Mouse (Mus musculus) G1E (cell line): ENCODE results near the gene Oscar. TPM values are rescaled to one million over a fixed set of nuclear protein-coding genes. Genes with fewer than 3 reads are reported as not detected.
A peak's percentile ranks its signal among the peaks of the same experiment; 100 is the strongest.

Source experiments
- ATAC-seq: 2 replicates; pipeline ENCODE4 v1.8.0; 2016; ENCODE audit warnings: mild to moderate bottlenecking; ENCODE audit not compliant: insufficient number of reproducible peaks, poor library complexity, low FRiP score, severe bottlenecking; ENCODE audit errors: extremely low read depth
- DNase-seq: peaks from one replicate; pipeline ENCODE4 v3.0.0; 2012; ENCODE audit warnings: low spot score
- H3K27me3 ChIP-seq: 2 replicates; pipeline ENCODE4 v1.6.1; 2012; ENCODE audit warnings: mild to moderate bottlenecking, low read length, inconsistent platforms; ENCODE audit not compliant: insufficient read depth
- H3K36me3 ChIP-seq: replicated peaks from 2 replicates; pipeline ENCODE3; 2012; ENCODE audit warnings: mild to moderate bottlenecking, inconsistent platforms
- H3K4me1 ChIP-seq: 2 replicates; pipeline ENCODE4 v1.6.1; 2012; ENCODE audit warnings: low read depth, low read length, inconsistent platforms, mixed read lengths; ENCODE audit not compliant: insufficient read depth
- H3K4me3 ChIP-seq: 2 replicates; pipeline ENCODE4 v1.5.1; 2012; ENCODE audit warnings: low read depth, mild to moderate bottlenecking, inconsistent platforms, low read length, moderate library complexity, mixed read lengths
- H3K9me3 ChIP-seq: replicated peaks from 2 replicates; pipeline ENCODE4 v1.6.1; 2012; ENCODE audit warnings: inconsistent platforms
- CTCF ChIP-seq: IDR thresholded peaks from 2 replicates; pipeline ENCODE4 v1.5.1; 2012; ENCODE audit warnings: low read depth, low read length, inconsistent platforms, mixed read lengths
- GATA1 ChIP-seq: IDR thresholded peaks from 2 replicates; pipeline ENCODE4 v1.6.1; 2012; ENCODE audit warnings: borderline replicate concordance, low read length, inconsistent platforms, mixed read lengths
- GATA2 ChIP-seq: IDR thresholded peaks from 2 replicates; pipeline ENCODE4 v1.6.1; 2012; ENCODE audit warnings: low read depth, low read length, inconsistent platforms, borderline replicate concordance
- POLR2AphosphoS5 ChIP-seq: IDR thresholded peaks from 2 replicates; pipeline ENCODE4 v1.6.1; 2012; ENCODE audit warnings: low read depth, low read length, inconsistent platforms; ENCODE audit not compliant: insufficient replicate concordance
- TAL1 ChIP-seq: conservative IDR thresholded peaks from 2 replicates; pipeline ENCODE4 v1.6.1; 2012; ENCODE audit warnings: low read depth, low read length, inconsistent platforms, mixed read lengths
- polyA plus RNA-seq: library from polyadenylated mRNA; stranded (reverse); fragments of >175 nt; gene quantifications from 2 replicates; pipeline ENCODE4 v1.2.3, GENCODE M21; 2012
- total RNA-seq, 2 experiments: library from RNA; stranded (forward) in 1 of 2; stranded (reverse) in 1 of 2; fragments of 200-1000 nt in 1 of 2; fragments of >200 nt in 1 of 2; fragmentation: Nextera tagmentation in 1 of 2; gene quantifications; 2 replicates each; pipeline ENCODE4 v1.2.3; 2014 to 2017

Gene Oscar
- total and polyA plus RNA-seq, 3 experiments, result 0.05 TPM; not detected in 2

GRCm38 (mm10) chr7:3614021-3614420 is 1.9 kb downstream of the Oscar start:
- Histone ChIP-seq H3K36me3 (peaks cover 6% of the 10 kb centered on the region), H3K4me3 (no peak overlapping the region), H3K27me3 (peaks cover 51% of the 10 kb centered on the region), H3K9me3 (no peaks in the 10 kb centered on the region), H3K4me1 (peaks cover 19% of the 10 kb centered on the region)
- DNase-seq (no peak), ATAC-seq (no peak)
- TF ChIP-seq CTCF (no peak), POLR2AphosphoS5 (no peak), TAL1 (no peak), GATA1 (no peak), GATA2 (no peak)

DNA sequence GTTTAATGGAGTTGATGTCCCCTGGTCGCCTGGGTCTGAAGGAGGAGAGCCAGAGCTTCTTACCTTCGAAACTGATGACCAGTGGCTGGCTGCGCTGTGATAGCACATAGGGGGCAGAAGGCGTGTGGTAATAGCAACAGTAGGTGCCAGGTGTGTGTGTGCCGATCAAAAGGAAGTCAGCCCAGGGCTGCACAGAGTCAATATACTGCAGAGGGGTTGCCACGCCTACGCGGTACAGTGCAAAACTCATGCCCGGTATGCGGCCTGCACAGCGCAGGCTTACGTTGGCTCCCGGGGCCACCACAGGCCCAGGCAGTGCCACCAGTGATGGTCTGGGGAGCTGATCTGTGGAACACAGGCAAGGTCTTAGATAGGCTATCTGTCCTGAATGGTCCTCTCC is 5.0 kb downstream of the Oscar start:
- DNase-seq, result no peak
- no peak for TF ChIP-seq GATA1
- TF ChIP-seq CTCF, result no peak
- no peak for TF ChIP-seq GATA2
- no peak for TF ChIP-seq TAL1
- no peak for TF ChIP-seq POLR2AphosphoS5
- Histone ChIP-seq H3K9me3 (no peaks in the 10 kb centered on the region), H3K4me3 (no peak overlapping the region), H3K27me3 (peaks cover 49% of the 10 kb centered on the region), H3K36me3 (no peaks in the 10 kb centered on the region), H3K4me1 (no peaks in the 10 kb centered on the region; the same call in 1 of the 2 replicates)
- ATAC-seq, result no peak

DNA sequence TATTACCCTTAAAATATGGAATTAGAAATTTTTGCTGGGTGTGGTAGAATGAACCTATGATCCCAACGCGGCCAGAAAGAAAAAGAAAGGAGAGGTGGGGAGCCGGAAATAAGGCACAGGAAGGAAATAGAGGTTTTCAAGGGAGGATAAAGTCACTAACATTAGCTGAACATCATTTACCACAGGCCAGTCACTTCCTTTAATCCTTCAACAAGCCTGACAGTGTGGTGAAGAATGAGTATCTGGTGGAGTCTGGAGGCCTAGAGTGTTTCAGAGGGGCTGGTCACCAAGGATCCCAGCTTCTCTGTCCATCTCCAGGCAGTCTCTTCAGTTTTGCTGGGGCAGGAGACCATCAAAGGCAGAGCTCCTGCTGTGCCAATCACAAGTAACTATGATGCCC is 5.5 kb downstream of the Oscar start:
- ATAC-seq, result no peak
- no peaks in the 10 kb centered on the region for H3K9me3 ChIP-seq
- no peak for TF ChIP-seq GATA2
- TF ChIP-seq POLR2AphosphoS5, result no peak
- TF ChIP-seq GATA1, result no peak
- TF ChIP-seq CTCF, result no peak
- TF ChIP-seq TAL1, result no peak

GRCm38 (mm10) chr7:3609082-3609481 is 6.9 kb downstream of the Oscar start:
- Histone ChIP-seq H3K36me3 (no peaks in the 10 kb centered on the region), H3K9me3 (no peaks in the 10 kb centered on the region), H3K27me3 (peaks cover 33% of the 10 kb centered on the region), H3K4me1 (no peaks in the 10 kb centered on the region), H3K4me3 (no peak overlapping the region)
- ATAC-seq, result no peak
- TF ChIP-seq TAL1, result no peak
- TF ChIP-seq POLR2AphosphoS5, result no peak
- no peak for TF ChIP-seq GATA1
- no peak for TF ChIP-seq CTCF
- no peak for TF ChIP-seq GATA2
- no peak for DNase-seq

More for the DNA sequence above, 5.5 kb downstream of the Oscar start:
- Histone ChIP-seq H3K27me3 (peaks cover 46% of the 10 kb centered on the region), H3K4me1 (no peaks in the 10 kb centered on the region), H3K4me3 (no peak overlapping the region), H3K36me3 (no peaks in the 10 kb centered on the region)
- no peak for DNase-seq

- peaks cover 32% of the 10 kb centered on the region for H3K27me3 ChIP-seq
- no peak overlapping the region for H3K4me3 ChIP-seq
- DNase-seq (no peak), ATAC-seq (no peak)
- TF ChIP-seq GATA1 (no peak), GATA2 (no peak), TAL1 (no peak), POLR2AphosphoS5 (no peak), CTCF (no peak)
- H3K36me3 ChIP-seq, result no peaks in the 10 kb centered on the region
- no peaks in the 10 kb centered on the region for H3K9me3 ChIP-seq
- no peaks in the 10 kb centered on the region for H3K4me1 ChIP-seq
Observed at GRCm38 (mm10) chr7:3608668-3609067, 7.3 kb downstream of the Oscar start.

DNA sequence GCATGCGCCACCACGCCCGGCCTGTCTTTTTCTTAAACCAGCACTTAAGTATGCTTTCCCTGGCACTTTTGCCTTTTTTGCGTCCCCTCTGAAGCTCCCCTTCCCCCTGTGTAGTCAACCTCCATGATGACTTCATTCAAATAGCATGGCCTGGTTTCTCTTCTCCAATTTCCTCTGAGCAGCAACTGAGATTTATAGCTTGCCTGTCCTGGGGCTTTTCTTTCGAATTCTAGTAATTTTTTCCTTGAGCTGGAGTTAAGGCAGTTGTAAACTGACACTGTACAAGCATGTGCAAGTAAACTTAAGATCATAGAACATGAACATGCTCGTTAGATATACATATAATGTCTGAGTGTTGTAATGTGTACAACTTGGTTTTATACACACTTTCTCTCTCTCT is 8.6 kb downstream of the Oscar start:
- ATAC-seq, result no peak
- Histone ChIP-seq H3K36me3 (no peaks in the 10 kb centered on the region), H3K27me3 (peaks cover 29% of the 10 kb centered on the region), H3K9me3 (no peaks in the 10 kb centered on the region), H3K4me3 (no peak overlapping the region), H3K4me1 (no peaks in the 10 kb centered on the region)
- no peak for TF ChIP-seq GATA1
- TF ChIP-seq GATA2, result no peak
- no peak for TF ChIP-seq CTCF
- TF ChIP-seq TAL1, result no peak
- TF ChIP-seq POLR2AphosphoS5, result no peak
- no peak for DNase-seq

- H3K4me1 ChIP-seq, result no peaks in the 10 kb centered on the region
- no peaks in the 10 kb centered on the region for H3K36me3 ChIP-seq
- peak; percentile 40; the same call in 1 of the 2 replicates for ATAC-seq
- DNase-seq, result peak; percentile 19
- peaks cover 26% of the 10 kb centered on the region for H3K27me3 ChIP-seq
- TF ChIP-seq CTCF, result 0 out of 2 replicates have a peak, but pooled peaks have one; percentile 8
- no peak for TF ChIP-seq TAL1
- H3K9me3 ChIP-seq, result no peaks in the 10 kb centered on the region
- no peak overlapping the region for H3K4me3 ChIP-seq
Observed at GRCm38 (mm10) chr7:3606798-3607197, 9.2 kb downstream of the Oscar start.
